Mouse (Mus musculus): ENCODE data around the gene Ptpre. TPM values are rescaled to one million over a fixed set of nuclear protein-coding genes. Genes with fewer than 3 reads are reported as not detected.

The Ptpre gene
- polyA plus RNA-seq, 1 experiment from 2014 or later, result 6.9 TPM

GRCm38 (mm10) chr7:135641698-135642507, 104.6 kb downstream of the Ptpre start:
- H3K27ac ChIP-seq, result 0 out of 2 replicates have a peak overlapping the region, but pooled peaks have one; percentile 5
- H3K9ac ChIP-seq, result no peak overlapping the region

GRCm38 (mm10) chr7:135644452-135644851, 107.2 kb downstream of the Ptpre start:
- no peaks in the 10 kb centered on the region for H3K9me3 ChIP-seq (ENCODE audit: control insufficient read depth, low read length)
- no peaks in the 10 kb centered on the region for H3K27me3 ChIP-seq (ENCODE audit: control insufficient read depth, insufficient read depth, low read length)
- no peak overlapping the region for H3K4me3 ChIP-seq (replicated peaks; ENCODE audit: low read length)
- no peak overlapping the region for H3K4me2 ChIP-seq (replicated peaks)
- no peaks in the 10 kb centered on the region for H3K36me3 ChIP-seq (replicated peaks; ENCODE audit: control insufficient read depth, insufficient read depth)
- no peak overlapping the region for H3K27ac ChIP-seq
- no peaks in the 10 kb centered on the region for H3K4me1 ChIP-seq (replicated peaks; ENCODE audit: control insufficient read depth, insufficient read depth, low read length)
- DNase-seq (ENCODE audit: low spot score) (no peak), ATAC-seq (ENCODE audit: low FRiP score) (no peak)
- no peak overlapping the region for H3K9ac ChIP-seq
- WGBS, result 90% methylated on average over 1 of the region's 1 CpGs

More at GRCm38 (mm10) chr7:135641698-135642507, 104.6 kb downstream of the Ptpre start:
- Histone ChIP-seq H3K36me3 (replicated peaks; ENCODE audit: control insufficient read depth, insufficient read depth) (no peaks in the 10 kb centered on the region), H3K27me3 (ENCODE audit: control insufficient read depth, insufficient read depth, low read length) (no peaks in the 10 kb centered on the region), H3K4me3 (replicated peaks; ENCODE audit: low read length) (no peak overlapping the region), H3K9me3 (ENCODE audit: control insufficient read depth, low read length) (no peaks in the 10 kb centered on the region), H3K4me1 (replicated peaks; ENCODE audit: control insufficient read depth, insufficient read depth, low read length) (no peaks in the 10 kb centered on the region), H3K4me2 (replicated peaks) (no peak overlapping the region)
- DNase-seq (ENCODE audit: low spot score) (peak; percentile 68), ATAC-seq (ENCODE audit: low FRiP score) (peak; percentile 57)
- WGBS, result 45% methylated on average over 14 of the region's 14 CpGs

GRCm38 (mm10) chr7:135646976-135647375, 109.7 kb downstream of the Ptpre start:
- no peak overlapping the region for H3K4me3 ChIP-seq (replicated peaks; ENCODE audit: low read length)
- H3K4me2 ChIP-seq (replicated peaks), result no peak overlapping the region
- H3K36me3 ChIP-seq (replicated peaks; ENCODE audit: control insufficient read depth, insufficient read depth), result no peaks in the 10 kb centered on the region
- H3K9me3 ChIP-seq (ENCODE audit: control insufficient read depth, low read length), result no peaks in the 10 kb centered on the region
- ATAC-seq (ENCODE audit: low FRiP score) (no peak), DNase-seq (ENCODE audit: low spot score) (no peak)
- no peak overlapping the region for H3K9ac ChIP-seq
- H3K27me3 ChIP-seq (ENCODE audit: control insufficient read depth, insufficient read depth, low read length), result no peaks in the 10 kb centered on the region
- no peak overlapping the region for H3K27ac ChIP-seq
- H3K4me1 ChIP-seq (replicated peaks; ENCODE audit: control insufficient read depth, insufficient read depth, low read length), result no peaks in the 10 kb centered on the region
- WGBS, result 81% methylated on average over 6 of the region's 6 CpGs

- H3K4me1 ChIP-seq (replicated peaks; ENCODE audit: control insufficient read depth, insufficient read depth, low read length), result no peaks in the 10 kb centered on the region
- DNase-seq (ENCODE audit: low spot score) (no peak), ATAC-seq (ENCODE audit: low FRiP score) (no peak)
- H3K9me3 ChIP-seq (ENCODE audit: control insufficient read depth, low read length), result no peaks in the 10 kb centered on the region
- H3K4me2 ChIP-seq (replicated peaks), result no peak overlapping the region
- no peaks in the 10 kb centered on the region for H3K27me3 ChIP-seq (ENCODE audit: control insufficient read depth, insufficient read depth, low read length)
- no peaks in the 10 kb centered on the region for H3K36me3 ChIP-seq (replicated peaks; ENCODE audit: control insufficient read depth, insufficient read depth)
- H3K4me3 ChIP-seq (replicated peaks; ENCODE audit: low read length), result no peak overlapping the region
- 87% methylated on average over 8 of the region's 8 CpGs for WGBS
- H3K9ac ChIP-seq, result no peak overlapping the region
- no peak overlapping the region for H3K27ac ChIP-seq
Observed at GRCm38 (mm10) chr7:135648821-135649220, 111.5 kb downstream of the Ptpre start.

GRCm38 (mm10) chr7:135649306-135649705, 112.0 kb downstream of the Ptpre start:
- H3K36me3 ChIP-seq (replicated peaks; ENCODE audit: control insufficient read depth, insufficient read depth), result no peaks in the 10 kb centered on the region
- no peak overlapping the region for H3K4me3 ChIP-seq (replicated peaks; ENCODE audit: low read length)
- H3K9ac ChIP-seq, result no peak overlapping the region
- H3K27ac ChIP-seq, result no peak overlapping the region
- no peak overlapping the region for H3K4me2 ChIP-seq (replicated peaks)
- H3K4me1 ChIP-seq (replicated peaks; ENCODE audit: control insufficient read depth, insufficient read depth, low read length), result no peaks in the 10 kb centered on the region
- ATAC-seq (ENCODE audit: low FRiP score) (no peak), DNase-seq (ENCODE audit: low spot score) (no peak)
- no peaks in the 10 kb centered on the region for H3K27me3 ChIP-seq (ENCODE audit: control insufficient read depth, insufficient read depth, low read length)
- H3K9me3 ChIP-seq (ENCODE audit: control insufficient read depth, low read length), result no peaks in the 10 kb centered on the region
- 100% methylated on average over 1 of the region's 1 CpGs for WGBS

GRCm38 (mm10) chr7:135650061-135650460, 112.8 kb downstream of the Ptpre start:
- DNase-seq (ENCODE audit: low spot score), result no peak

GRCm38 (mm10) chr7:135651831-135652511, 114.7 kb downstream of the Ptpre start:
- 65% methylated on average over 18 of the region's 18 CpGs for whole genome bisulfite sequencing
- DNase-seq (ENCODE audit: low spot score), result no peak
- H3K4me2 ChIP-seq (replicated peaks), result no peak overlapping the region
- ATAC-seq (ENCODE audit: low FRiP score), result no peak
- H3K9me3 ChIP-seq (ENCODE audit: control insufficient read depth, low read length), result no peaks in the 10 kb centered on the region
- H3K36me3 ChIP-seq (replicated peaks; ENCODE audit: control insufficient read depth, insufficient read depth), result no peaks in the 10 kb centered on the region
- H3K4me1 ChIP-seq (replicated peaks; ENCODE audit: control insufficient read depth, insufficient read depth, low read length), result no peaks in the 10 kb centered on the region
- H3K4me3 ChIP-seq (replicated peaks; ENCODE audit: low read length), result no peak overlapping the region
- H3K27ac ChIP-seq, result no peak overlapping the region
- H3K27me3 ChIP-seq (ENCODE audit: control insufficient read depth, insufficient read depth, low read length), result no peaks in the 10 kb centered on the region
- H3K9ac ChIP-seq, result no peak overlapping the region

More at GRCm38 (mm10) chr7:135650061-135650460, 112.8 kb downstream of the Ptpre start:
- no peak overlapping the region for H3K4me3 ChIP-seq (replicated peaks; ENCODE audit: low read length)
- WGBS, result 90% methylated on average over 5 of the region's 5 CpGs
- no peaks in the 10 kb centered on the region for H3K4me1 ChIP-seq (replicated peaks; ENCODE audit: control insufficient read depth, insufficient read depth, low read length)
- H3K27me3 ChIP-seq (ENCODE audit: control insufficient read depth, insufficient read depth, low read length), result no peaks in the 10 kb centered on the region
- no peak overlapping the region for H3K9ac ChIP-seq
- H3K36me3 ChIP-seq (replicated peaks; ENCODE audit: control insufficient read depth, insufficient read depth), result no peaks in the 10 kb centered on the region
- no peak for ATAC-seq (ENCODE audit: low FRiP score)
- H3K9me3 ChIP-seq (ENCODE audit: control insufficient read depth, low read length), result no peaks in the 10 kb centered on the region
- H3K27ac ChIP-seq, result no peak overlapping the region
- no peak overlapping the region for H3K4me2 ChIP-seq (replicated peaks)

GRCm38 (mm10) chr7:135652781-135653180, 115.5 kb downstream of the Ptpre start:
- no peak for ATAC-seq (ENCODE audit: low FRiP score)
- WGBS, result 57% methylated on average over 11 of the region's 11 CpGs
- H3K36me3 ChIP-seq (replicated peaks; ENCODE audit: control insufficient read depth, insufficient read depth), result no peaks in the 10 kb centered on the region
- H3K4me3 ChIP-seq (replicated peaks; ENCODE audit: low read length), result no peak overlapping the region
- H3K27me3 ChIP-seq (ENCODE audit: control insufficient read depth, insufficient read depth, low read length), result no peaks in the 10 kb centered on the region
- no peaks in the 10 kb centered on the region for H3K4me1 ChIP-seq (replicated peaks; ENCODE audit: control insufficient read depth, insufficient read depth, low read length)
- DNase-seq (ENCODE audit: low spot score), result no peak
- no peak overlapping the region for H3K9ac ChIP-seq
- H3K4me2 ChIP-seq (replicated peaks), result no peak overlapping the region
- no peak overlapping the region for H3K27ac ChIP-seq
- H3K9me3 ChIP-seq (ENCODE audit: control insufficient read depth, low read length), result no peaks in the 10 kb centered on the region

- H3K4me3 ChIP-seq (replicated peaks; ENCODE audit: low read length), result no peak overlapping the region
Observed at GRCm38 (mm10) chr7:135653601-135654000, 116.3 kb downstream of the Ptpre start.

More at GRCm38 (mm10) chr7:135653601-135654000, 116.3 kb downstream of the Ptpre start:
- H3K9ac ChIP-seq, result no peak overlapping the region
- ATAC-seq (ENCODE audit: low FRiP score) (no peak), DNase-seq (ENCODE audit: low spot score) (no peak)
- H3K9me3 ChIP-seq (ENCODE audit: control insufficient read depth, low read length), result no peaks in the 10 kb centered on the region
- no peaks in the 10 kb centered on the region for H3K4me1 ChIP-seq (replicated peaks; ENCODE audit: control insufficient read depth, insufficient read depth, low read length)
- no peaks in the 10 kb centered on the region for H3K27me3 ChIP-seq (ENCODE audit: control insufficient read depth, insufficient read depth, low read length)
- 90% methylated on average over 7 of the region's 7 CpGs for WGBS
- H3K4me2 ChIP-seq (replicated peaks), result no peak overlapping the region
- H3K27ac ChIP-seq, result no peak overlapping the region
- H3K36me3 ChIP-seq (replicated peaks; ENCODE audit: control insufficient read depth, insufficient read depth), result no peaks in the 10 kb centered on the region

Data from hindbrain, embryonic 14.5 days (tissue).